Mouse (Mus musculus): ENCODE measurements around the gene Rab8b. TPM values are rescaled to one million over a fixed set of nuclear protein-coding genes. Genes with fewer than 3 reads are reported as not detected.
"Not testable (repeated sequence)": the region's sequence is repeated elsewhere in the genome, so short reads cannot be mapped to it uniquely, and the experiment has no call there.

Gene Rab8b
- polyA plus RNA-seq, 1 experiment from 2014 or later: 39.4 TPM

DNA sequence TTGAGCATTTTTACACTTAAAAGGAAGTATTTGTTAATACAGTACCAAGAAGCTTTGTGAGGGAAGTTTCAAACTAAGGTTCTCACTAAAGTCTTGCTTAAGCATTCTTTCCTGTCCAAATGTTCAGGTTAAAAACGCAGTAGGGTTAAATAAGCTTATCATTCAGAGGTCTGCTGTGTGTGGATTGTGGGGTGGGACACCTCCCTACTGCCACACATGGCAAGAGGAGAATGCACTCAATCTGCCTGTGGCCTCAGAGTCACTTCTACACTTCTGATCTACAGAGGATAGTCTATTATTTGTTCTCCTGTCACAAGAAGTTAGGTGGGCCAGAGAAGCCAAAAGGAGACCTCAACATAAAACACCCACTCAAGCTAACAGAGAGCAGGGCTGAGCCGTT, 20.4 kb downstream of the Rab8b start:
- 44% methylated on average over 2 of the region's 2 CpGs for WGBS (ENCODE audit: insufficient replicate concordance)
- peaks cover 28% of the 10 kb centered on the region for H3K36me3 ChIP-seq
- peak overlapping the region; percentile 40 for H3K9ac ChIP-seq
- no peak overlapping the region for H3K4me3 ChIP-seq
- no peaks in the 10 kb centered on the region for H3K27me3 ChIP-seq (replicated peaks)
- H3K9me3 ChIP-seq (replicated peaks): no peaks in the 10 kb centered on the region
- ATAC-seq: peak; percentile 69
- peaks cover 83% of the 10 kb centered on the region for H3K4me1 ChIP-seq
- peak overlapping the region; percentile 35 for H3K4me2 ChIP-seq
- peak overlapping the region; percentile 80 for H3K27ac ChIP-seq

DNA sequence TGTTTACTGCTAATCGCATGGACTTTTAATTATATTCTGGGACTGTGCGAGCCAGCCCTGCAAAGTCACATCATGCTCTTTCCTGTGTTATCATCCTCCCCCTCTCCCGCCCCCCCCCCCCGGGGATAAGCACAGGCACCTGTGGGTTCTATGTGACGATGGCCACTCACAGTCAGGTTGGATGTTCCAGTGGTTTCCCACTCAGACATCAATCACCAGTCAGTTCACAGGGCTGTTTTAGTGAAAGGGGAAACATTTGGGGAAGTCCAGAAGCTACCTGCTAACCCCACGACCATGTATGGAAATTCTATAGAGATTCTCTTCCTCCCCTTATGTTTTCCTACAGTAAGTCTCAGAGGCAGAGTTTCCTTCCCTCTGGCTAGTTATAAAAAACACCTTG, 21.6 kb downstream of the Rab8b start:
- 48% methylated on average over 6 of the region's 6 CpGs for WGBS (ENCODE audit: insufficient replicate concordance)
- 0 out of 2 replicates have a peak overlapping the region, but pooled peaks have one; percentile 22 for H3K4me2 ChIP-seq
- ATAC-seq: no peak
- no peaks in the 10 kb centered on the region for H3K9me3 ChIP-seq (replicated peaks)
- peaks cover 77% of the 10 kb centered on the region for H3K4me1 ChIP-seq
- H3K9ac ChIP-seq: 0 out of 2 replicates have a peak overlapping the region, but pooled peaks have one; percentile 45
- no peaks in the 10 kb centered on the region for H3K27me3 ChIP-seq (replicated peaks)
- peaks cover 17% of the 10 kb centered on the region for H3K36me3 ChIP-seq
- peak overlapping the region; percentile 94 for H3K27ac ChIP-seq
- H3K4me3 ChIP-seq: no peak overlapping the region

DNA sequence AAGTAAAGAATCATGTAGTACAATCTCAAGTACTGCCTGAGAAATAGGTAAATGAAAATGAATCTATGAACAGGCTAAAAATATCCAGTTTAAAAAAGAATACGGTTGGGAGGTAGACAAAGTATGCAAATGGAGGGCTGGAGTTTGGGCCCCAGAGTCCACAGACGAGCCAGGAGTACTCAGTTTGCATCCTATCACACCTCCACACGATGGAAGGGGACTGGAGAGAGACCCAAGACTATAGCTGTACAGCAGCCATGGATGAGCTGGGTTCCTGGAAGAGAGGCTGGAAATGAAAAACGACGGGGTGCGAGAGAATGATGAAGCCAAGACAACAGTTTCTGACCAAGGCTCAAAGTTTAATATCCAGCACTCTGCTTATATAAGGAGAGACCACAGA, 22.5 kb downstream of the Rab8b start:
- Histone ChIP-seq H3K9ac (peak overlapping the region; percentile 41; the same call in 1 of the 2 replicates), H3K27ac (peak overlapping the region; percentile 94)

DNA sequence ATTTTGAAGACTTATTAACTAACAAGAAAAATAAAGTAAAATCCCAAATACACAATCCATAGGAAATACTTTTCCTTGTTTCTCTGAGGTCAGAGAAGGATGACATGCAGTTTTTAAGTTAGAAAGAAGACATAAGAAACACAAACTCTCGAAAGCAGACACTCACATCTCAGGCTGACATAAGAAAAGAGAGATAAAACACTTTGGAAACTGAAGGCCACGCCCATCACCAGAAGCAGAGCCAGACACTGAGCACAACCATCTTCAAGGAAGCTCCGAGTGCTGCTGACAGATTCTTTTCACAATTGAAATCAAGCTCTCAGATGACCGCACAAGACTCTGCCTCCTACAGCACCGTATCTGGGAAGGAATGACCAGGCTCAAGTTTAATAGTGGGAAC, 23.5 kb downstream of the Rab8b start:
- 0 out of 2 replicates have a peak, but pooled peaks cover 4% of the 10 kb centered on the region for H3K9me3 ChIP-seq (replicated peaks)
- peak overlapping the region; percentile 64 for H3K4me2 ChIP-seq
- H3K4me3 ChIP-seq: peak overlapping the region; percentile 30; the same call in 1 of the 2 replicates
- no peaks in the 10 kb centered on the region for H3K27me3 ChIP-seq (replicated peaks)
- H3K9ac ChIP-seq: peak overlapping the region; percentile 41
- WGBS (ENCODE audit: insufficient replicate concordance): 19% methylated on average over 5 of the region's 5 CpGs
- peak; percentile 78 for ATAC-seq
- peak overlapping the region; percentile 94 for H3K27ac ChIP-seq
- H3K4me1 ChIP-seq: peaks cover 73% of the 10 kb centered on the region
- 0 out of 2 replicates have a peak, but pooled peaks cover 7% of the 10 kb centered on the region for H3K36me3 ChIP-seq

More for the DNA sequence above, 22.5 kb downstream of the Rab8b start:
- Histone ChIP-seq H3K27me3 (replicated peaks) (no peaks in the 10 kb centered on the region), H3K4me3 (no peak overlapping the region), H3K36me3 (peaks cover 13% of the 10 kb centered on the region), H3K4me1 (peaks cover 73% of the 10 kb centered on the region), H3K4me2 (peak overlapping the region; percentile 64), H3K9me3 (replicated peaks) (0 out of 2 replicates have a peak, but pooled peaks cover 4% of the 10 kb centered on the region)
- ATAC-seq: no peak
- 73% methylated on average over 6 of the region's 6 CpGs for WGBS (ENCODE audit: insufficient replicate concordance)

DNA sequence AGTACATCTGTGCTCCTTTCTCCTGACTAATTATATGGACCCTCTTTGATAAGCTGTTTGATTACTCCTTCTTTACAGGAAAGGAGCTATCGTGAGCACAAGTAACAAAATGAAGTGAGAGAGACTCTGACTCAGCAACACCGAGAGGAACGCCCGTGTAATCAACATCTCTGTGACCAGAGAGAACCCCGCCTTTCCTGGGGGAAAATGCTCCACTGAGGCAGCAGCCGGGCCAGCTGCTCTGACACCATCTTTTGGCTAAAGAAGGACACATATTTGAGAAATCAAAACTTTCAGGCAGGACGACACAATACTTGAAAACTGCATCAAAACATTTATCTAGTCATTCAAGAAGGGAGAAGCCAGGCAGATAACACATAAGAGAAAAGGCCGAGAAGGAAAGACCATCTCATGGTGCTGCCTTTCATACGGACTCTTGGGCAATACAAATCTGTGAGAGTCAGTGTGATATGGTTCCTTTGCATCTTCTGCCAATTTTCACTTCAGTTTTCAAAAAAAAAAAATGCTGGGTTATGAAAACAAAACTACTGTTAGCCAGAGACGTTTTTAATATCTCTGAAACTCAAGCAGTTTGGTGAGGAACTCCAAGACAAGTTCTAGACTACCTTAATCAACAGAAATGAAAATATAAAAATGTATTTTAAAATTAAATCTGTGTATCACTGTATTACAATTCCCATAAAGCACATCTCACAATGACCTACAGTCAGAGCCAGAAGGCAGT, 24.3 kb downstream of the Rab8b start:
- Histone ChIP-seq H3K27me3 (replicated peaks) (no peaks in the 10 kb centered on the region), H3K4me1 (peaks cover 75% of the 10 kb centered on the region), H3K36me3 (peaks cover 12% of the 10 kb centered on the region; the same call in 1 of the 2 replicates), H3K9me3 (replicated peaks) (0 out of 2 replicates have a peak, but pooled peaks cover 4% of the 10 kb centered on the region), H3K9ac (peak overlapping the region; percentile 55), H3K4me3 (peak overlapping the region; percentile 30; the same call in 1 of the 2 replicates), H3K4me2 (peak overlapping the region; percentile 64), H3K27ac (peak overlapping the region; percentile 94)
- peak; percentile 88 for ATAC-seq
- 23% methylated on average over 10 of the region's 10 CpGs for WGBS (ENCODE audit: insufficient replicate concordance)

DNA sequence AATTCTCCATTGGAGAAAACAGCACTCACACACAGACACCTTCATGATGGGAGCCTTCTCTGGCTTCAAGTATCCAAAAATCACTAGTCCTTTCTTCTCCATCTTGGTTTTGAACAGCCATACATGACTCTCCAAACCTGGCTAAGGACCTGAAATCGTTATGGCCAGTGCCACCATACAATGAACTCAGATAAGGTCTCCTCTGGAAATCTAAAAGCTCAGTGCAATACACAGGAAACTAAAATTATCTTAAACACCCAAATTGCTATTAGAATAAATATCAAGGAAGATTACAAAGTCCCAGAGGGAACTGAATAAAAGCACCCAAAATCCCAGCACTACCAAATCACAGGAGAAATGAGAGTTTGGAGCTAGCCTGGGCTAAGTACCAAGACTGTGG, 25.1 kb downstream of the Rab8b start:
- H3K4me1 ChIP-seq: peaks cover 73% of the 10 kb centered on the region
- peak overlapping the region; percentile 55 for H3K9ac ChIP-seq
- H3K27me3 ChIP-seq (replicated peaks): no peaks in the 10 kb centered on the region
- H3K4me2 ChIP-seq: peak overlapping the region; percentile 64
- 30% methylated on average over 1 of the region's 1 CpGs for WGBS (ENCODE audit: insufficient replicate concordance)
- ATAC-seq: no peak
- peaks cover 12% of the 10 kb centered on the region; the same call in 1 of the 2 replicates for H3K36me3 ChIP-seq
- 0 out of 2 replicates have a peak, but pooled peaks cover 4% of the 10 kb centered on the region for H3K9me3 ChIP-seq (replicated peaks)
- H3K4me3 ChIP-seq: peak overlapping the region; percentile 30
- peak overlapping the region; percentile 94 for H3K27ac ChIP-seq

DNA sequence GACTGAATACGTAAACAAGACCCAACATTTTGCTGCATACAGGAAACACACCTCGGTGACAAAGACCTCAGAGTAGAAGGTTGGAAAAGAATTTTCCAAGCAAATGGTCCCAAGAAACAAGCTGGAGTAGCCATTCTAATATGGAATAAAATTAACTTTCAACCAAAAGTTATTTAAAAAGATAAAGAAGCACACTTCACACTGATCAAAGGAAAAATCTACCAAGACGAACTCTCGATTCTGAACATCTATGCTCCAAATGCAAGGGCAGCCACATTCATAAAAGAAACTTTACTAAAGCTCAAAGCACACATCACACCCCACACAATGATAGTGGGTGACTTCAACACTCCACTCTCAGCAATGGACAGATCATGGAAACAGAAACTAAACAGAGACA, 27.0 kb downstream of the Rab8b start:
- WGBS (ENCODE audit: insufficient replicate concordance): 92% methylated on average over 4 of the region's 4 CpGs
- not testable (repeated sequence) for H3K4me2 ChIP-seq; H3K27ac ChIP-seq; H3K9ac ChIP-seq; H3K27me3 ChIP-seq (replicated peaks); H3K9me3 ChIP-seq (replicated peaks); ATAC-seq; H3K4me3 ChIP-seq
- Histone ChIP-seq H3K4me1 (peaks cover 71% of the 10 kb centered on the region), H3K36me3 (peaks cover 12% of the 10 kb centered on the region; the same call in 1 of the 2 replicates)

DNA sequence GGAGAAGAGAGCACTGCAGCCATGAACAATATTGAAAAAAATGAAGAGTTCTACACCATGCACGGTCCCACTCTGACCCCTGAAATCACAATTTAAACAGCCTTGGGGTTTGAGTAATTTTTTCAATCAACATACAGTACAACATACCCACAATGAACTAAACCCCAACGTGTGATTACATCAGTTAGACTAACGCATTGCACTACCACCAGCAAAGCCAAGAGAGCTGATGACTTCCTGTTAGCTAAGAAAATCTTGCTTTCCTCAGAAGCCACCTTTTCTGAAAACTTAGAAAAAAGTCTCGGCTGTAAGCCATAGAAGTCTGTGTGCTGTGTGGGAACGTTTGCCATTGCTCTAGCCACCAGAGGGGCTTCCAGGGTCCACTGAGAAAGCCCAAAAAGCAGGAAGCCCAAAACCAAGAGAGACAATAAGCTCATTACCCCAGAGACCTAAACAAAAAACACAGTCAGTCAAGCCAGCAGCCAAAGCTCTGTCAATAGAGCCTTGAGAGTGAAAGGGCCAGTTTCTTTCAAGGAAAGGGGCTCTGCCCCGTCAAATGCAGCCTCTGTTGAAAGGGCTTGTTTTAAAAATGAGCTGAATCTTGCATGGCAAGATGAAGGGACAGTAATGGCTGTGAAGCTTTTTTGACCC, 31.4 kb downstream of the Rab8b start:
- WGBS (ENCODE audit: insufficient replicate concordance): 43% methylated on average over 6 of the region's 6 CpGs
- Histone ChIP-seq H3K4me2 (no peak overlapping the region), H3K4me3 (no peak overlapping the region), H3K27me3 (replicated peaks) (no peaks in the 10 kb centered on the region), H3K4me1 (peaks cover 67% of the 10 kb centered on the region), H3K36me3 (peaks cover 13% of the 10 kb centered on the region; the same call in 1 of the 2 replicates), H3K9me3 (replicated peaks) (0 out of 2 replicates have a peak, but pooled peaks cover 4% of the 10 kb centered on the region), H3K9ac (no peak overlapping the region), H3K27ac (peak overlapping the region; percentile 43; the same call in 1 of the 2 replicates)
- ATAC-seq: no peak

DNA sequence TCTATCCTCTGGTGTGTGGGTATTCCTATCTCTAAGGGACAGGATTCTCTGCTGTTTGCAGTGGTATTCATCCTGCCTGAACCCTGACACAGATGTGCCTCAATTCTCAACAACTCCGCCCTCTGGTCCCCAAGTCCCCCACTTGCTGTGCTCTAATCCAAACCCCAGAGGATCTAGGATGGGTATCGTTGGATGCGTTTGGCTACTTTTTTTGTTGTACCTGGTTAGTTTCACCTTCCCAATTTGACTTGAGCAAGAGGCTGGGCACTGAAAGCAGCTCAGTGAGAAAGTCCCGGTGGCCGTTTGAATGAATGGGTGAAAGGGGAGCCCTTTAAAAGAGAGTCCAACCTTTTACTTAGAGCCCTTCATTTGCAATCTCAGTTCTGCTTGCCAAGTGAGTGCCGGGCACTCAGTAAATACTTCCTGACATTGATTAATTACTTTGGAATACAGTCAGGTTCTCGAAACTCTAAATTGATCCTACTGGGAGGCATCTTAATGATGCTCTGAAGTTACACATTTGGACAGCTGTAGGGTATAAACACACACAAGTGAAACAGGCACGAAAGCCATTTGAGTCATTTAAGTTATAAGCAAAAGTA, 32.1 kb downstream of the Rab8b start:
- Histone ChIP-seq H3K9ac (no peak overlapping the region), H3K36me3 (peaks cover 11% of the 10 kb centered on the region; the same call in 1 of the 2 replicates), H3K4me3 (no peak overlapping the region), H3K4me2 (no peak overlapping the region), H3K27ac (peak overlapping the region; percentile 31; the same call in 1 of the 2 replicates), H3K9me3 (replicated peaks) (0 out of 2 replicates have a peak, but pooled peaks cover 2% of the 10 kb centered on the region), H3K4me1 (peaks cover 74% of the 10 kb centered on the region), H3K27me3 (replicated peaks) (no peaks in the 10 kb centered on the region)
- ATAC-seq: no peak
- 68% methylated on average over 8 of the region's 8 CpGs for WGBS (ENCODE audit: insufficient replicate concordance)

DNA sequence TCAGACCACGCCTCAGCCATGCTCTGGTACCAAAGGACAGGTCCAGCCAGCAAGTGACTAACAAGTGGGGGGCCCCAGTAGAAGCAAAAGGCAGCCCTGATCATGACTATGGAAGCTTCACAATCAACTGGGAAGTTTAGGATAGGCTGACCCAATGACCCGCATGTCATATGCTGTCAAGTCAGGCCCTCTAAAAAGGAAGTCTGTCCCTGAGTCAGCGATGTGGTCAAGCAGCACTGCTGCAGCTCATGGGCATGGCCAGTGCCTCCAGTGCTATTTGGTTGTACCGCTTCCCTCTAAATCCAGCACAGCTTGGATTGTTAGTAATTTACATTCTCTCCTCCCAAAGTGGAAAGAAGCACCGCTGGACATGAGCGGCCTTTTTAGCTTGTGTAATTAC, 32.7 kb downstream of the Rab8b start:
- no peak overlapping the region for H3K9ac ChIP-seq
- no peak overlapping the region for H3K4me2 ChIP-seq
- peaks cover 80% of the 10 kb centered on the region for H3K4me1 ChIP-seq
- no peak overlapping the region for H3K4me3 ChIP-seq
- ATAC-seq: peak; percentile 38; the same call in 1 of the 2 replicates
- H3K36me3 ChIP-seq: peaks cover 13% of the 10 kb centered on the region; the same call in 1 of the 2 replicates
- 0 out of 2 replicates have a peak overlapping the region, but pooled peaks have one; percentile 31 for H3K27ac ChIP-seq
- no peaks in the 10 kb centered on the region for H3K27me3 ChIP-seq (replicated peaks)
- WGBS (ENCODE audit: insufficient replicate concordance): 56% methylated on average over 6 of the region's 6 CpGs
- H3K9me3 ChIP-seq (replicated peaks): no peaks in the 10 kb centered on the region

DNA sequence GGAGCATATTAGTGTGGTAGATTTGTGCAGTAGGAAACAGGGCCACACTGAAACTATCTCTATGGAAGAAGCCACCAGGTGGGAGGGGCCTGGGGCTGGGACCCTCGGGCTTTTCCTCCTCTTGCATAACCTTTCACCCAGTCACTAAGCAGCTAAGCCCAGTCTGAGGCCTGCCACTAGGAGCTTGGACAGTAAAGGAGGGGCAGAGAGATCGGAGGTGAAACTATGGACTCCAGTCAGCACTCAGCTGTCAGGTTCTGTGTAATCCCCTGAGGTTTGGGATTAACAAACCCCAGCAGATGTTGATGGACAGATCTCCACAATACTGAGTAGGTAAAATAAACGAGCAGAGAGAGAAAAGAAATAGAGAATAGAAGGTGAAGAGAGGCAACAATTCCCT, 33.1 kb downstream of the Rab8b start:
- H3K4me1 ChIP-seq: peaks cover 82% of the 10 kb centered on the region
- no peak overlapping the region for H3K9ac ChIP-seq
- H3K36me3 ChIP-seq: peaks cover 13% of the 10 kb centered on the region; the same call in 1 of the 2 replicates
- ATAC-seq: 0 out of 2 replicates have a peak, but pooled peaks have one; percentile 36
- H3K27me3 ChIP-seq (replicated peaks): no peaks in the 10 kb centered on the region
- 33% methylated on average over 3 of the region's 3 CpGs for WGBS (ENCODE audit: insufficient replicate concordance)
- no peak overlapping the region for H3K4me3 ChIP-seq
- H3K4me2 ChIP-seq: no peak overlapping the region
- no peaks in the 10 kb centered on the region for H3K9me3 ChIP-seq (replicated peaks)
- H3K27ac ChIP-seq: no peak overlapping the region
